Mouse (Mus musculus): ENCODE measurements around the gene Atl1. TPM values are rescaled to one million over a fixed set of nuclear protein-coding genes. Genes with fewer than 3 reads are reported as not detected.

Gene Atl1
- total and polyA plus RNA-seq, 3 experiments = 0.55 to 2.7 (median 1.6) TPM

DNA sequence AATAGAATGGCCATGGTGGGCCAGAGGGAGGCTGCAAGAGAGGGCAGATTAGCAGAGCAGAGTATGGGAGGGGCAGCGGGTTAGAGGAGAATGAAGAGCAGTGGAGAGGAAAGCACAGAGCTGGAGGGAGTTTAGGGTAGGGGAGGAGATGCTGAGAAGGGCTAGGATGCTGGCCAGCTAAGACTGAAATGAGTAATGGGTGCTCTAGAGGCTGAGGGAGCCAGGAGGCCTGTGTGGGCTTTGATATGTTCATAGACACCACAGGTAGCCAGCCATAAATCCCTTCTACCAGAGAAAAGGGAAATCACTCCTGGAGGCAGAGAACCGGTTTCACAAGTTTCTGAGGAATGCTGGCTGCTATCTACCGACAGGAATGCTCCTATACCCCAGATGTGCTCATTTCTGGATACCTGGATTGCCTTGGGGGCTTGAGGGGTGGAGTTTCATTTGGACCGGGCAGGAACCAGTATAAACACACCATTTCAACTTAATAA, 13.2 kb upstream of the Atl1 start:
- Histone ChIP-seq H3K36me3 (replicated peaks) (peaks cover 5% of the 10 kb centered on the region), H3K9me3 (replicated peaks) (no peaks in the 10 kb centered on the region)

GRCm38 (mm10) chr12:69879739-69880138, 12.7 kb upstream of the Atl1 start:
- TF ChIP-seq GATA2 (IDR thresholded peaks at IDR 0.05; ENCODE audit: borderline replicate concordance, low read depth, low read length) = no peak
- no peak for TF ChIP-seq POLR2AphosphoS5 (IDR thresholded peaks at IDR 0.05; ENCODE audit: insufficient replicate concordance, low read depth, low read length)
- no peak for TF ChIP-seq GATA1 (IDR thresholded peaks at IDR 0.05; ENCODE audit: borderline replicate concordance, low read length)
- TF ChIP-seq CTCF (IDR thresholded peaks at IDR 0.05; ENCODE audit: low read depth, low read length) = no peak
- TF ChIP-seq TAL1 (conservative IDR thresholded peaks at IDR 0.05; ENCODE audit: low read depth, low read length) = no peak
- H3K9me3 ChIP-seq (replicated peaks) = no peaks in the 10 kb centered on the region
- DNase-seq (ENCODE audit: low spot score) (no peak), ATAC-seq (ENCODE audit: extremely low read depth, insufficient number of reproducible peaks, low FRiP score, poor library complexity, severe bottlenecking) (no peak)
- H3K27me3 ChIP-seq (ENCODE audit: insufficient read depth, low read length) = no peaks in the 10 kb centered on the region
- H3K4me3 ChIP-seq (ENCODE audit: low read depth, low read length) = no peak overlapping the region
- H3K4me1 ChIP-seq (ENCODE audit: insufficient read depth, low read depth, low read length) = peaks cover 26% of the 10 kb centered on the region
- H3K36me3 ChIP-seq (replicated peaks) = peaks cover 5% of the 10 kb centered on the region

More for the DNA sequence above, 13.2 kb upstream of the Atl1 start:
- TF ChIP-seq TAL1 (conservative IDR thresholded peaks at IDR 0.05; ENCODE audit: low read depth, low read length) = no peak
- TF ChIP-seq GATA1 (IDR thresholded peaks at IDR 0.05; ENCODE audit: borderline replicate concordance, low read length) = no peak
- no peak for TF ChIP-seq GATA2 (IDR thresholded peaks at IDR 0.05; ENCODE audit: borderline replicate concordance, low read depth, low read length)
- H3K4me3 ChIP-seq (ENCODE audit: low read depth, low read length) = no peak overlapping the region
- no peak for DNase-seq (ENCODE audit: low spot score)
- ATAC-seq (ENCODE audit: extremely low read depth, insufficient number of reproducible peaks, low FRiP score, poor library complexity, severe bottlenecking) = no peak
- peaks cover 26% of the 10 kb centered on the region for H3K4me1 ChIP-seq (ENCODE audit: insufficient read depth, low read depth, low read length)
- no peaks in the 10 kb centered on the region for H3K27me3 ChIP-seq (ENCODE audit: insufficient read depth, low read length)

DNA sequence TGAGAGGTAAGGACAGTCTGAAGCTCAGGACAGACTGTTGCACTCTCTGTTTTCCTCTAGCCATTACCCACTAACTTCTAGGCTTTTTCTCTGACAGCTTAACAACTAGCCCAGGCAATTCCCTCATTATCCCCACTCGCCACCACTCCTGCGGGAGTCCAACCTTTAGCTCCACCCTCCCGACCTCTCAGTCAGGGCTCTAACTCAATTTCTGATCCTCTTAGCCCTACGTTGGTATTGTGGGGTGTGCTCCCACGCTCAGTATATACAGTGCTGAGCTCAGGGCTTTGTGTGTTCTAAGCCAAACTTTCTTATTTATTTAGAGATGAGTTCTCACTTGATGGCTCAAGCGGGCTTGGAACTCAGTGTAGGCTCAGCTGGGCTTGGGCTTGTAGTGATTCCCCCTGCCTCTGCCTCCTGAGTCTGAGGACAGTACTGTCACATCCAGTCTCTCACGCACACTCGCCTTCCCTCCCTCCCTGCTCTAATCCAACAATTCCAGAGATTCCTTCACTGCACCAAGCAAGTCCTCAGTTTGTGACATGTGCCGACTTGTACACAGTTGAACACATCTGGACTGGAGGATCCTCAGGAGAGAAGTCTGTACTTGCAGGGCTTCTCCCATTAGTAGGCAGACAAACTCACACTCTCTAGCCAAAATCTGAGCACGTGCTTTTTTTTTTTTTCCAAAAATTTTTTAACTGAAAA, 11.1 kb upstream of the Atl1 start:
- no peak overlapping the region for H3K4me3 ChIP-seq (ENCODE audit: low read depth, low read length)
- H3K27me3 ChIP-seq (ENCODE audit: insufficient read depth, low read length) = no peaks in the 10 kb centered on the region
- H3K36me3 ChIP-seq (replicated peaks) = peaks cover 5% of the 10 kb centered on the region
- TF ChIP-seq GATA2 (IDR thresholded peaks at IDR 0.05; ENCODE audit: borderline replicate concordance, low read depth, low read length) = no peak
- TF ChIP-seq TAL1 (conservative IDR thresholded peaks at IDR 0.05; ENCODE audit: low read depth, low read length) = no peak
- no peak for TF ChIP-seq CTCF (IDR thresholded peaks at IDR 0.05; ENCODE audit: low read depth, low read length)
- no peak for TF ChIP-seq GATA1 (IDR thresholded peaks at IDR 0.05; ENCODE audit: borderline replicate concordance, low read length)
- no peak for TF ChIP-seq POLR2AphosphoS5 (IDR thresholded peaks at IDR 0.05; ENCODE audit: insufficient replicate concordance, low read depth, low read length)
- ATAC-seq (ENCODE audit: extremely low read depth, insufficient number of reproducible peaks, low FRiP score, poor library complexity, severe bottlenecking) (no peak), DNase-seq (ENCODE audit: low spot score) (no peak)
- H3K4me1 ChIP-seq (ENCODE audit: insufficient read depth, low read depth, low read length) = peaks cover 23% of the 10 kb centered on the region
- H3K9me3 ChIP-seq (replicated peaks) = no peaks in the 10 kb centered on the region

GRCm38 (mm10) chr12:69884053-69884452, 8.4 kb upstream of the Atl1 start:
- DNase-seq (ENCODE audit: low spot score) (no peak), ATAC-seq (ENCODE audit: extremely low read depth, insufficient number of reproducible peaks, low FRiP score, poor library complexity, severe bottlenecking) (no peak)
- Histone ChIP-seq H3K4me3 (ENCODE audit: low read depth, low read length) (no peak overlapping the region), H3K4me1 (ENCODE audit: insufficient read depth, low read depth, low read length) (peaks cover 10% of the 10 kb centered on the region), H3K9me3 (replicated peaks) (no peaks in the 10 kb centered on the region), H3K36me3 (replicated peaks) (peaks cover 14% of the 10 kb centered on the region), H3K27me3 (ENCODE audit: insufficient read depth, low read length) (no peaks in the 10 kb centered on the region)
- no peak for TF ChIP-seq CTCF (IDR thresholded peaks at IDR 0.05; ENCODE audit: low read depth, low read length)

DNA sequence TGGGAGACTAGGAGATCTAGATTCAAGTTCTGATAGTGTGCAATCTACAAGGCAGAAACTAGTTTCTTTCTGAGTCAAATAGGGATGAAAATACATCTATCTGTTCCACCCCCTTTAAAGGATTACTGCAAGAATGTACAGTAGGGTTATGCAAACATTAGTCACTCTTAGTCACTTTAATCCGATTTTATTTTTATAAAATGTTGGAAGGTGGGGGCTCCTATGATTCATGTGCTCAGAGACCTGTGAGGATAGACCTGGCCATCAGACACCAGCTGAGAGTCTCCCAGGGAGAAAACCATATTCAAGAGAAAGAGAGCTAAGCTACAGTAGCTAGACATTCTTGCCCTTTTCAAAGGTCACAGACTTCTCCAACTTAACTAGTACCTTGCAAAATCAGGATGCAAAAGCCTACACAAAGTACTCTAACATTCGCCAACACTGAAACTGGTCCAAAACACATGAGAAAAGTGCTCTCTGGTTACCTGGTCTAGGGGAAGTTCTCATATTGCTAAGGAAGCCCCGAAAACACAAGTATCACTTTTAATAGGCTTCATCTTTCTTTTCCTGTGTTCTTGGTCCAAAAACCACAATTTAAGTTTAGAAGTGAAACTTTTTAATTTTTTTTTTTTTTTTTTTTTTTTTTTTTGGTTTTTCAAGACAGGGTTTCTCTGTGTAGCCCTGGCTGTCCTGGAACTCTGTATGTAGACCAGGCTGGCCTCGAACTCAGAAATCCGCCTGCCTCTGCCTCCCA, 7.1 kb upstream of the Atl1 start:
- peaks cover 17% of the 10 kb centered on the region for H3K36me3 ChIP-seq (replicated peaks)
- H3K4me3 ChIP-seq (ENCODE audit: low read depth, low read length) = no peak overlapping the region
- no peak for TF ChIP-seq POLR2AphosphoS5 (IDR thresholded peaks at IDR 0.05; ENCODE audit: insufficient replicate concordance, low read depth, low read length)
- no peak for TF ChIP-seq CTCF (IDR thresholded peaks at IDR 0.05; ENCODE audit: low read depth, low read length)
- TF ChIP-seq TAL1 (conservative IDR thresholded peaks at IDR 0.05; ENCODE audit: low read depth, low read length) = no peak
- TF ChIP-seq GATA1 (IDR thresholded peaks at IDR 0.05; ENCODE audit: borderline replicate concordance, low read length) = no peak
- no peak for TF ChIP-seq GATA2 (IDR thresholded peaks at IDR 0.05; ENCODE audit: borderline replicate concordance, low read depth, low read length)
- H3K27me3 ChIP-seq (ENCODE audit: insufficient read depth, low read length) = no peaks in the 10 kb centered on the region
- H3K9me3 ChIP-seq (replicated peaks) = no peaks in the 10 kb centered on the region
- H3K4me1 ChIP-seq (ENCODE audit: insufficient read depth, low read depth, low read length) = peaks cover 14% of the 10 kb centered on the region
- no peak for DNase-seq (ENCODE audit: low spot score)
- ATAC-seq (ENCODE audit: extremely low read depth, insufficient number of reproducible peaks, low FRiP score, poor library complexity, severe bottlenecking) = no peak

- H3K27me3 ChIP-seq (ENCODE audit: insufficient read depth, low read length) = no peaks in the 10 kb centered on the region
- no peaks in the 10 kb centered on the region for H3K9me3 ChIP-seq (replicated peaks)
- ATAC-seq (ENCODE audit: extremely low read depth, insufficient number of reproducible peaks, low FRiP score, poor library complexity, severe bottlenecking) = no peak
- H3K4me1 ChIP-seq (ENCODE audit: insufficient read depth, low read depth, low read length) = peaks cover 31% of the 10 kb centered on the region
- no peak overlapping the region for H3K4me3 ChIP-seq (ENCODE audit: low read depth, low read length)
- peaks cover 16% of the 10 kb centered on the region for H3K36me3 ChIP-seq (replicated peaks)
- no peak for DNase-seq (ENCODE audit: low spot score)
- no peak for TF ChIP-seq GATA2 (IDR thresholded peaks at IDR 0.05; ENCODE audit: borderline replicate concordance, low read depth, low read length)
- no peak for TF ChIP-seq POLR2AphosphoS5 (IDR thresholded peaks at IDR 0.05; ENCODE audit: insufficient replicate concordance, low read depth, low read length)
- no peak for TF ChIP-seq TAL1 (conservative IDR thresholded peaks at IDR 0.05; ENCODE audit: low read depth, low read length)
Observed at GRCm38 (mm10) chr12:69887776-69888175, 4.6 kb upstream of the Atl1 start.

Measured in G1E (cell line).